Mouse (Mus musculus) myocyte (in vitro differentiated cells): Measurements from ENCODE around the gene Scml4.

Source experiments
- POLR2A ChIP-seq: IDR thresholded peaks from one replicate; pipeline ENCODE4 v1.6.1; 2011; ENCODE audit warnings: low read depth, mild to moderate bottlenecking, control low read depth, moderate library complexity; ENCODE audit not compliant: insufficient read length
- TCF12 ChIP-seq: IDR thresholded peaks from one replicate; pipeline ENCODE4 v1.6.1; 2011; ENCODE audit warnings: mild to moderate bottlenecking, control low read depth; ENCODE audit not compliant: poor library complexity, insufficient read depth, severe bottlenecking
- USF1 ChIP-seq: IDR thresholded peaks from one replicate; pipeline ENCODE4 v1.6.1; 2011; ENCODE audit warnings: low read depth, mild to moderate bottlenecking, control low read depth, moderate library complexity

- TF ChIP-seq POLR2A (no peak), USF1 (no peak), TCF12 (no peak)
These were observed 48.4 kb downstream of the Scml4 start for GRCm38 (mm10) chr10:42908562-42908961.
